Mouse (Mus musculus) CH12.LX (cell line): ENCODE measurements around the gene Rbm33. TPM values are rescaled to one million over a fixed set of nuclear protein-coding genes. Genes with fewer than 3 reads are reported as not detected.

Experiments
- DNase-seq: peaks from one replicate; pipeline ENCODE4 v3.0.0-alpha.2; 2013; ENCODE audit errors: extremely low read depth
- H3K27ac ChIP-seq: 2 replicates; pipeline ENCODE4 v1.5.1; 2012; ENCODE audit warnings: low read depth, mild to moderate bottlenecking, control low read depth, moderate library complexity; ENCODE audit not compliant: insufficient read depth
- H3K27me3 ChIP-seq: replicated peaks from 2 replicates; pipeline ENCODE3; 2012; ENCODE audit warnings: inconsistent platforms
- H3K36me3 ChIP-seq, 2 experiments: replicated peaks in 1 of 2; 2 replicates each; pipeline versions ENCODE3 to v1.6.1; 2012; ENCODE audit warnings: inconsistent platforms in 1 of 2, low read length in 1 of 2, mild to moderate bottlenecking in 1 of 2, mixed read lengths in 1 of 2, moderate library complexity in 1 of 2; ENCODE audit not compliant: control insufficient read depth in 1 of 2, insufficient read depth in 1 of 2
- H3K4me1 ChIP-seq, 2 experiments: 2 replicates each; pipeline ENCODE4 v1.6.1; 2012; ENCODE audit warnings: inconsistent platforms in 1 of 2, moderate library complexity in 1 of 2; ENCODE audit not compliant: insufficient read depth in 2 of 2, control insufficient read depth in 1 of 2
- H3K4me2 ChIP-seq: 2 replicates; pipeline ENCODE4 v1.6.1; 2012; ENCODE audit warnings: low read depth, mild to moderate bottlenecking, control low read depth; ENCODE audit not compliant: poor library complexity, insufficient read depth, severe bottlenecking
- H3K4me3 ChIP-seq, 3 experiments: fragments of 150-350 bp in 1 of 3; sonication (generic) in 1 of 3; replicated peaks in 1 of 3; 2 replicates each; pipeline versions ENCODE3 to v1.5.1; 2011 to 2012; ENCODE audit warnings: low read depth in 2 of 3, low read length in 2 of 3, mild to moderate bottlenecking in 2 of 3, moderate library complexity in 2 of 3, control low read depth in 1 of 3, improper control_type of control experiment in 1 of 3, inconsistent platforms in 1 of 3, mixed read lengths in 1 of 3; ENCODE audit not compliant: poor library complexity in 1 of 3
- H3K79me2 ChIP-seq: replicated peaks from 2 replicates; pipeline ENCODE4 v1.6.1; 2012; ENCODE audit warnings: mild to moderate bottlenecking, moderate library complexity; ENCODE audit not compliant: control insufficient read depth, poor library complexity, insufficient read depth, severe bottlenecking; ENCODE audit errors: extremely low read depth
- H3K9ac ChIP-seq: 2 replicates; pipeline ENCODE4 v1.6.1; 2012; ENCODE audit warnings: low read depth, mild to moderate bottlenecking, control low read depth, moderate library complexity; ENCODE audit not compliant: insufficient read depth
- H3K9me3 ChIP-seq: replicated peaks from 2 replicates; pipeline ENCODE3; 2012; ENCODE audit warnings: low read length, inconsistent platforms, mixed read lengths
- BHLHE40 ChIP-seq: IDR thresholded peaks from 2 replicates; pipeline ENCODE4 v1.6.1; 2011; ENCODE audit warnings: mild to moderate bottlenecking, low read depth, low read length, improper control_type of control experiment
- CHD1 ChIP-seq: IDR thresholded peaks from 2 replicates; pipeline ENCODE4 v1.6.1; 2012; ENCODE audit warnings: low read depth, low read length, improper control_type of control experiment, inconsistent platforms
- E2F4 ChIP-seq: IDR thresholded peaks from 2 replicates; pipeline ENCODE4 v1.6.1; 2011; ENCODE audit warnings: low read depth, low read length, improper control_type of control experiment; ENCODE audit not compliant: insufficient replicate concordance
- EP300 ChIP-seq: IDR thresholded peaks from 2 replicates; pipeline ENCODE4 v1.6.1; 2011; ENCODE audit warnings: low read length, improper control_type of control experiment
- IRF4 ChIP-seq: IDR thresholded peaks from 2 replicates; pipeline ENCODE4 v1.6.1; 2014; ENCODE audit warnings: low read depth, mild to moderate bottlenecking, inconsistent platforms, low read length, improper control_type of control experiment
- JUND ChIP-seq: conservative IDR thresholded peaks from 2 replicates; pipeline ENCODE4 v1.6.1; 2011; ENCODE audit warnings: low read depth, low read length, improper control_type of control experiment
- MAZ ChIP-seq: IDR thresholded peaks from 2 replicates; pipeline ENCODE4 v1.6.1; 2012; ENCODE audit warnings: low read depth, mild to moderate bottlenecking, inconsistent platforms, low read length, improper control_type of control experiment, moderate library complexity
- MXI1 ChIP-seq: IDR thresholded peaks from 2 replicates; pipeline ENCODE4 v1.6.1; 2011; ENCODE audit warnings: mild to moderate bottlenecking, low read depth, low read length, improper control_type of control experiment
- NRF1 ChIP-seq: IDR thresholded peaks from 2 replicates; pipeline ENCODE4 v1.6.1; 2014; ENCODE audit warnings: low read depth, mild to moderate bottlenecking, inconsistent platforms, low read length, improper control_type of control experiment, moderate library complexity
- POLR2AphosphoS2 ChIP-seq: IDR thresholded peaks from 2 replicates; pipeline ENCODE4 v1.6.1; 2011; ENCODE audit warnings: low read depth, low read length, improper control_type of control experiment
- RAD21 ChIP-seq: IDR thresholded peaks from 2 replicates; pipeline ENCODE4 v1.6.1; 2011; ENCODE audit warnings: low read depth, mild to moderate bottlenecking, low read length, improper control_type of control experiment, moderate library complexity
- SIN3A ChIP-seq: IDR thresholded peaks from 2 replicates; pipeline ENCODE4 v1.6.1; 2012; ENCODE audit warnings: low read length, improper control_type of control experiment, inconsistent platforms
- UBTF ChIP-seq: IDR thresholded peaks from 2 replicates; pipeline ENCODE4 v1.6.1; 2012; ENCODE audit warnings: low read depth, mild to moderate bottlenecking, inconsistent platforms, low read length, improper control_type of control experiment, moderate library complexity
- USF1 ChIP-seq: IDR thresholded peaks from 2 replicates; pipeline ENCODE4 v1.6.1; 2014; ENCODE audit warnings: low read depth, mild to moderate bottlenecking, inconsistent platforms, low read length, improper control_type of control experiment
- USF2 ChIP-seq: conservative IDR thresholded peaks from 2 replicates; pipeline ENCODE4 v1.6.1; 2011; ENCODE audit warnings: low read depth, low read length, improper control_type of control experiment
- ZKSCAN1 ChIP-seq: IDR thresholded peaks from 2 replicates; pipeline ENCODE4 v1.6.1; 2012; ENCODE audit warnings: low read depth, inconsistent platforms, low read length, improper control_type of control experiment, borderline replicate concordance
- ZMIZ1 ChIP-seq: IDR thresholded peaks from 2 replicates; pipeline ENCODE4 v1.6.1; 2012; ENCODE audit warnings: low read depth, mild to moderate bottlenecking, inconsistent platforms, low read length, improper control_type of control experiment
- ZNF384 ChIP-seq: IDR thresholded peaks from 2 replicates; pipeline ENCODE4 v1.6.1; 2012; ENCODE audit warnings: low read depth, low read length, improper control_type of control experiment, inconsistent platforms
- dilution Hi-C: fragments of 300-500 bp; cut with MboI; formaldehyde crosslinking; loops from 2 replicates; pipeline ENCODE4 v1.14.3; 2020; ENCODE audit warnings: low sequenced_read_pairs; ENCODE audit not compliant: extremely low pct_unique_long_range_greater_than_20kb, extremely low pct_ligation_motif_present
- in situ Hi-C: fragments of 300-500 bp; cut with MboI; formaldehyde crosslinking; loops from 3 replicates; pipeline ENCODE4 v1.14.3; 2019; ENCODE audit warnings: low sequenced_read_pairs, low pct_ligation_motif_present, low pct_unique_long_range_greater_than_20kb, mixed read lengths
- polyA plus RNA-seq: library from polyadenylated mRNA; unstranded; fragments of >175 nt; gene quantifications from 2 replicates; pipeline ENCODE4 v1.2.1, GENCODE M21; 2012; ENCODE audit warnings: low read depth; ENCODE audit not compliant: insufficient read length
- total RNA-seq, 2 experiments: library from RNA; depleted of rRNA; stranded (reverse); fragments of 300-350 nt in 1 of 2; fragments of >200 nt in 1 of 2; gene quantifications; 2 replicates each; pipeline ENCODE4 v1.2.3; 2012 to 2014

Gene Rbm33
- total and polyA plus RNA-seq, 3 experiments = 7.4 to 50.3 (median 15.1) TPM

DNA sequence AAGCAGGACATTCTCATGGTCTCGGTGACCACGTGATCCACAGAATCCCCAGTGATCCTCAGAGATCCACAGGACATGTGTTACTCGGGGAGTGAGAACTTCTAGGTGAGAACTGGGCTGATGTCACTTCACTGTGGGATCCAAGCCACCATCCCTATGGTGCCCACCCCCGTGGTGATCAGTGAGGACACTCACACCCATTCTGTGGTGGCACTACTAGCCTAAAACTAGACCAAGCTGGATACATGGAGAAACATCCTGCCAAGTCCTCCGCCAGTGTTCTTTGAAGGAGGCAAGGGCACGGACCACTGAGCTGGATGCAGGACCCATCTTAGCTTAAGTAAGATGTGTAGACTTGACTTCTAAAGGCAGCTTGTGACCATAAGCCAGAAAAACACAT is 17.6 kb upstream of the Rbm33 start:
- Histone ChIP-seq H3K27me3 (no peaks in the 10 kb centered on the region), H3K27ac (no peak overlapping the region), H3K4me1 (0 out of 4 replicates have a peak, but pooled peaks cover 0 to 2% of the 10 kb centered on the region in 2 experiments), H3K9ac (no peak overlapping the region), H3K4me3 (no peak overlapping the region), H3K4me2 (no peak overlapping the region), H3K79me2 (no peaks in the 10 kb centered on the region), H3K36me3 (no peaks in the 10 kb centered on the region), H3K9me3 (no peaks in the 10 kb centered on the region)
- dilution Hi-C loops (no loop called here), in situ Hi-C loops (no loop called here)
- TF ChIP-seq RAD21 = no peak
- TF ChIP-seq EP300 = no peak
- no peak for TF ChIP-seq JUND
- TF ChIP-seq CHD1 = no peak
- TF ChIP-seq BHLHE40 = no peak
- no peak for TF ChIP-seq E2F4
- TF ChIP-seq USF2 = no peak
- TF ChIP-seq ZNF384 = no peak
- TF ChIP-seq NRF1 = no peak
- TF ChIP-seq POLR2AphosphoS2 = no peak
- TF ChIP-seq SIN3A = no peak
- TF ChIP-seq ZKSCAN1 = no peak
- TF ChIP-seq USF1 = no peak
- TF ChIP-seq ZMIZ1 = no peak
- TF ChIP-seq IRF4 = no peak
- DNase-seq = no peak

DNA sequence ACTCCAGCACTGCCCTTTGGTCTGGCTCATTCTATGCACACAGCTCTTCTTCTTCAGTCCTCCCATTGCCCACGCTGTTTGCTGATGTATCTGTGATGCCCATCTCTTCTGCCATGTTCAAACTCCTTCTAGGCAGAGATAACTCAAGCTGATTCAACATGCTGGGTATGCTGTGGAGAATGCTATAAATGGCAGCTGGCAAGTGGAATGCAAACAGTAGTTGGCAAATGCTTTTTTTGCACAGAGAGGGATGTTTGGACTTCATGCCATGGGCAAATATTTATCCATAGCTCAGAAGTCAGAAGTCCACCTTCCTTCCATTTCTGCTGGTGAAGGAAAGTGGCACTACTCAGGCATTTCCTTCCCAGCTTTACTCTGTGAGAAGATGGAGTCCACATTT is 14.2 kb upstream of the Rbm33 start:
- DNase-seq = no peak
- H3K27me3 ChIP-seq = no peaks in the 10 kb centered on the region
- no peaks in the 10 kb centered on the region for H3K9me3 ChIP-seq
- H3K27ac ChIP-seq = no peak overlapping the region
- TF ChIP-seq MXI1 (no peak), USF2 (no peak), MAZ (no peak), UBTF (no peak), NRF1 (no peak)
- no peak overlapping the region for H3K9ac ChIP-seq
- dilution Hi-C loops (no loop called here), in situ Hi-C loops (no loop called here)
- no peak overlapping the region for H3K4me3 ChIP-seq
- H3K79me2 ChIP-seq = no peaks in the 10 kb centered on the region
- H3K4me2 ChIP-seq = no peak overlapping the region
- H3K4me1 ChIP-seq = 0 out of 4 replicates have a peak, but pooled peaks cover 0 to 2% of the 10 kb centered on the region in 2 experiments
- no peaks in the 10 kb centered on the region for H3K36me3 ChIP-seq
